Mouse (Mus musculus) kidney, adult 2 months (tissue): ENCODE data around the gene Glod5. TPM values are rescaled to one million over a fixed set of nuclear protein-coding genes. Genes with fewer than 3 reads are reported as not detected.

ENCODE experiments used
- DNase-seq: peaks from one replicate; pipeline ENCODE4 v3.0.0; 2021
- H3K27ac ChIP-seq: fragments of 200-500 bp; 2 replicates; pipeline ENCODE4 v1.5.1; 2012; ENCODE audit warnings: low read depth, low read length, control low read depth, inconsistent platforms; ENCODE audit not compliant: insufficient read depth
- H3K27me3 ChIP-seq: fragments of 200-500 bp; replicated peaks from 2 replicates; pipeline ENCODE4 v1.6.1; 2012; ENCODE audit warnings: mild to moderate bottlenecking, moderate library complexity, low read length, inconsistent platforms; ENCODE audit not compliant: control insufficient read depth, insufficient read depth
- H3K36me3 ChIP-seq: fragments of 200-500 bp; 2 replicates; pipeline ENCODE4 v1.6.1; 2012; ENCODE audit warnings: mild to moderate bottlenecking, moderate library complexity, low read length, inconsistent platforms; ENCODE audit not compliant: control insufficient read depth, insufficient read depth
- H3K4me1 ChIP-seq: fragments of 200-500 bp; 2 replicates; pipeline ENCODE4 v1.6.1; 2011; ENCODE audit warnings: low read length; ENCODE audit not compliant: control insufficient read depth, insufficient read depth
- H3K4me3 ChIP-seq: fragments of 200-500 bp; 2 replicates; pipeline ENCODE4 v1.5.1; 2011; ENCODE audit warnings: mild to moderate bottlenecking, low read depth, low read length, control low read depth; ENCODE audit not compliant: insufficient read depth
- CTCF ChIP-seq: fragments of 200-500 bp; conservative IDR thresholded peaks from 2 replicates; pipeline ENCODE4 v1.5.1; 2011; ENCODE audit warnings: low read depth, mild to moderate bottlenecking, control low read depth, low read length, moderate library complexity, mixed read lengths; ENCODE audit not compliant: insufficient read depth, insufficient read length
- POLR2A ChIP-seq: fragments of 200-500 bp; IDR thresholded peaks from one replicate; pipeline ENCODE4 v1.6.1; 2011; ENCODE audit warnings: low read depth, low read length, control low read depth
- WGBS: fragments of 180-500 bp; shearing (Covaris S2); methylation state at CpG from one replicate; pipeline ENCODE4 v1.1.7; 2018; 5-methylcytosine and 5-hydroxymethylcytosine counted together
- polyA plus RNA-seq: library from polyadenylated mRNA; depleted of rRNA; stranded (reverse); fragments of >200 nt; gene quantifications from 2 replicates; pipeline ENCODE4 v1.2.3, GENCODE M21; 2012

The Glod5 gene
- polyA plus RNA-seq, 1 experiment: 42.2 TPM

DNA sequence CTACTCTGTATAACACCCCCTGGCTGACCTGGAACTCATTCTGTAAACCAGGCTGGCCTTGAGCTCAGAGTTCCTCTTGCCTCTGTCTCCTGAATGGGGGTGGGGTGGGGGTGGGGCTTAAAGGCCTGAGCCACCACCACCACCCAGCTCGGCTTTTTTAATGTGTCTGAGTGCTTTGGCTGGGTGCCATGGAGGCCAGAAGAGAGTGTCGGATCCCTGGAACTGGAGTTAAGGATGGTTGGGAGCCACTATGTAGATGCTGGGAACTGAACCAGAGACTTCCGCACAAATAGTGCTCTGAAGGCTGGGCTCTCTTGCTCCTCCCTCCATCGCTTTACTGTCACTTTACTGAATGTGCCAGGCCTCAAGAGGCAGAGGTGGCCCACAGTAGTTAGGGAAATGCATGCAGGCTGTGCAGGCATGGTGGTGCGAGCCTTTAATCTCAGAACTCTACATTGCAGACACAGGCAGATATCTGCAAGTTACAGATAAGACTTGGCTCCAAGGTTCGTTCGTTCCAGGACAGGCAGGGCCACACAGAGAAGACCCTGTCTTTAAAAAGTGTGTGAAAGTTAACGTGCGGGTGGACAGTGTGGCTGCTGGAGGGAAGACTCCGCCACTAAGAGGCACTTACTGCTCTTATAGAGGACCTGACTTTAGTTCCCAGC, 25.1 kb downstream of the Glod5 start:
- no peaks in the 10 kb centered on the region for H3K36me3 ChIP-seq
- no peak for TF ChIP-seq CTCF
- DNase-seq: peak; percentile 58
- H3K27me3 ChIP-seq: no peaks in the 10 kb centered on the region
- 74% methylated on average over 10 of the region's 10 CpGs for WGBS
- H3K27ac ChIP-seq: peak overlapping the region; percentile 45; the same call in 1 of the 2 replicates
- peaks cover 4% of the 10 kb centered on the region; the same call in 1 of the 2 replicates for H3K4me1 ChIP-seq
- no peak overlapping the region for H3K4me3 ChIP-seq

DNA sequence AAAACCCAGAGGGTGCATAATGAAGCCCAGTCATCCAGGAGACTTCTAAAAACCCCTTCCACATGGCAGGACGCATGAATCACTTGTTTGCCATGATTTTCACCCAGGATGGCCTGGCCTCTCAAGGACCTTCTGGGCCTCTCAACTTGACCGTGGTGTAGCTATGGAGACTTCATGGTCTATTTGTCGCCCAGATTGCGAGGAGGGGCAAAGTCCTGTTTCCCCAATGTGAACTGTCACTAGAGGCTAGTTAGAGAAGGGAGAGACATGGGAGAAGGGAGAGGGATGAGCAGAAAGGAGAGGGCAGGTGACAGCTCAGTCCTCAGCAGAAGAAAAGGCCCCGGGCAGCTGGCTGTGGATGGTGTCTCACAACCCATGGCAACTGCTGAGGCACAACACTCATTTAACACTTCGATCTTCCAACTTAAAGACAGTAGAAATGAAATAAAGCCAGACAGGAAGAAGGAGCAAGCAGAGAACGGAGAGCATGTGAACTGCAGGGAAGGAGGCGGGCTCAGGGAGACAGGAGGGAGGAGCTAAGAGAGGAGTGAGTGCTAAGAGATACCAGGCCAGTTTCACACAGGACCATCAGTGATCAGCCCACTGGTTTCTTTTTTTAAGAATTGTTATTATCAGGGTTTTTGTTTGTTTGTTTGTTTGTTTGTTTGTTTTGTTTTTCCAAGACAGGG, 25.8 kb downstream of the Glod5 start:
- peak overlapping the region; percentile 59; the same call in 1 of the 2 replicates for H3K27ac ChIP-seq
- DNase-seq: peak; percentile 71
- H3K36me3 ChIP-seq: no peaks in the 10 kb centered on the region
- no peak overlapping the region for H3K4me3 ChIP-seq
- whole genome bisulfite sequencing: 33% methylated on average over 8 of the region's 8 CpGs
- TF ChIP-seq CTCF: no peak
- no peak for TF ChIP-seq POLR2A
- H3K4me1 ChIP-seq: peaks cover 4% of the 10 kb centered on the region; the same call in 1 of the 2 replicates
- H3K27me3 ChIP-seq: no peaks in the 10 kb centered on the region

DNA sequence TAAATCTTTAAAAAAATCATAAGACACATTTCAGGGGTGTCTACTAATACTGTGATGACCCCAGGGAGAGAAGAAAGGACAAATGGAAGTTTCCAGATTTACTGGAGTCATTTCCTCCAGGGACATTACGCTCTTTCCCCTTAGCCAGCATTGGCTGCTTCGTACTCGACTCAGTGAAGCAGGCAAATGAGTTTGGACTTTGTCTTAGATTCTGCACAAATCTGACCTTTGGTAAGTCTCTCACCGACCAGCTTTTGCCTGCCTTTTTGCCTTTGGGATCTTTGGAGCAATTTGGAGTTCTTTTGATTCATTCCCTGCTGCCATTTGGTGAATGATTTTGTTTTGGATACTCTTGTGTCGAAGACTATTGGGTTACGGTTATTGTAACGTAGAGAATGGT, 36.9 kb downstream of the Glod5 start:
- H3K27ac ChIP-seq: peak overlapping the region; percentile 91
- no peak overlapping the region for H3K4me3 ChIP-seq
- 50% methylated on average over 7 of the region's 7 CpGs for WGBS
- no peaks in the 10 kb centered on the region for H3K36me3 ChIP-seq
- H3K27me3 ChIP-seq: no peaks in the 10 kb centered on the region
- H3K4me1 ChIP-seq: no peaks in the 10 kb centered on the region
- TF ChIP-seq CTCF: no peak
- TF ChIP-seq POLR2A: no peak
- peak; percentile 76 for DNase-seq

DNA sequence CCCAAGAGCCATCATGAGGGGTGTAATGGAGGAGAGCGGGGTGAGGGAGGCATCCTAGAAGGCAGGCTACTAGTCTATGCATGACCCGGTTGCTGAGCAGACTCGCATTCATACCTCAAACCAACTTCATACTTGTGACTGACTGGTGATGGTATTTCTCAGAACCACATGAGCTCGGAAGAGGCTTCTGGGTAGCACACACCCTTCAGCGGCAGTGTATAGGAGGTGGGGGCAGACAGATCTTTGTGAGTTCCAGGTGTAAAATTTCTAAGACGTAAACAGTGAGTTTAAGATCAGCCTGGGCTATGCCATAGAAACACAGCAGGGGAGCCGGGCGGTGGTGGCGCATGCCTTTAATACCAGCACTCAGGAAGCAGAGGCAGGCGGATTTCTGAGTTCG, 40.4 kb downstream of the Glod5 start, which contains the start of gene Gata1:
Gene Gata1 (minus strand): TSS at position 180 of the 400 bp plus-strand sequence.
- no peak for DNase-seq
- no peak for TF ChIP-seq POLR2A
- TF ChIP-seq CTCF: no peak
- WGBS: 95% methylated on average over 11 of the region's 11 CpGs
- Histone ChIP-seq H3K4me3 (no peak within 1 kb of the TSS), H3K27ac (no peak within 1 kb of the TSS), H3K36me3 (no peaks in the 10 kb centered on the region), H3K4me1 (no peaks in the 10 kb centered on the region), H3K27me3 (no peaks in the 10 kb centered on the region)

DNA sequence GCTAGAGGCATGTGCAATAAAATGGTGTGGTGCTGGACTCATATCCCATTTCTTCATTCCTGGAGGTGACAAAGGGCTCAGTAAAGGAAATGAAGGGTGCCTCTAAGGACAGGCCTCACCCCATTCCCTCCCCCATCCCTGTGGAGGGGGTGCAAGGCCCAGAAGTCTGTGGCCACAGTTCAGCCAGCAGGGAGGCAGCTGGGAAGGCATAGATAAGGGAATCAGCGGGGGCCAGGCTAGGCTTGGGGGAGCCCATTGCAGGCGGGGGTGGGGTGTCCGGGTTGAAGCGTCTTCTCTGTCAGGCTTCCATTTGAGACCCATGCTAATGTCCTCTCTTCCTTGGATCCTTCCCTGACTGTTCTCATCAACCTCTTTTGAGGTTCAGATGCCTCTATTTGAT, 47.0 kb downstream of the Glod5 start:
- H3K36me3 ChIP-seq: no peaks in the 10 kb centered on the region
- WGBS: 83% methylated on average over 4 of the region's 4 CpGs
- no peak overlapping the region for H3K4me3 ChIP-seq
- no peaks in the 10 kb centered on the region for H3K4me1 ChIP-seq
- H3K27me3 ChIP-seq: no peaks in the 10 kb centered on the region
- TF ChIP-seq CTCF (no peak), POLR2A (no peak)
- DNase-seq: no peak
- no peak overlapping the region for H3K27ac ChIP-seq

DNA sequence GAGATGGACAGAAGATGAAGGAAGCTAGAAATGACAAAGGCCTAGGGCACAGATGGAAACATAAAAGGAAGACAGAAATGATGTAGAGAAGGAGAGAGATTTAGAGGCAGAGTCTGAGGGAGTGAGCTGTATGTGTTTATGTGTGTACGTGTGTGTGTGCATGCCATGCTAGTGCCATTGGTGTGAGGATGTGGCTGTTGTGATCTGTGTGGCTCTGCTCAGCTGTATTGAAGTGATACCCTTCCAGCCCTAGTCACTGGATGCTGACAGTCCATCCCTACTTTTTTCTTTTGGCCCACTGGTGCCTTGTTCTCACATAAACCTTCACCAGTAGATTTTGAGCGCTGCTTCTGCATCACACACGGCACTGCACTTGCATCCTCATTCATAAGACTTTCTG, 49.4 kb downstream of the Glod5 start:
- no peak overlapping the region for H3K27ac ChIP-seq
- H3K4me3 ChIP-seq: no peak overlapping the region
- H3K27me3 ChIP-seq: no peaks in the 10 kb centered on the region
- no peaks in the 10 kb centered on the region for H3K36me3 ChIP-seq
- WGBS: 91% methylated on average over 3 of the region's 3 CpGs
- TF ChIP-seq CTCF: no peak
- TF ChIP-seq POLR2A: no peak
- H3K4me1 ChIP-seq: no peaks in the 10 kb centered on the region
- DNase-seq: no peak

DNA sequence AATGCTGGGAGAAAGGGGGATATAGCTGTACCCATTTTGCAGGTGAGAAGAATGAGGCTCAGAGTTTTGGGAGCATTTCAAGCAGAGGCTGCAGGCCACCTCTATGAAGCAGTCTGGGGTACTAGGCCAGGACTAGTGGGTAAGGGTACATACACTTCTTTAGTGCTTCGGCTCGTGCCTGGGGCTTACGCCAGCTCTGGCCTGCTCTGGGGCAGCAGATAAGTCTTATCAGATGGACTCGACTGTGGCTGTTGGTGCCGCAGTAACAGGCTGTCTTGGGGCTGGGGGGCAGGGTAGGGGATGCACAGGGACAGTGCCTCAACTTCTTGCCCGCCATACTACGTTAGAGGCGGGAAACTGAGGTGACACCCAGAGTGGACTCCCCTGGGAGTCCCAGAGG, 50.1 kb downstream of the Glod5 start:
- DNase-seq: no peak
- no peak overlapping the region for H3K27ac ChIP-seq
- no peaks in the 10 kb centered on the region for H3K36me3 ChIP-seq
- 83% methylated on average over 8 of the region's 8 CpGs for WGBS
- H3K4me1 ChIP-seq: no peaks in the 10 kb centered on the region
- TF ChIP-seq CTCF (no peak), POLR2A (no peak)
- no peaks in the 10 kb centered on the region for H3K27me3 ChIP-seq
- H3K4me3 ChIP-seq: no peak overlapping the region
